Mouse (Mus musculus) bone marrow, adult 2 months (tissue): Measurements from ENCODE around the gene Prune1. TPM values are rescaled to one million over a fixed set of nuclear protein-coding genes. Genes with fewer than 3 reads are reported as not detected.

Experiments
- H3K27ac ChIP-seq: fragments of 200-500 bp; 2 replicates; pipeline ENCODE4 v1.5.1; 2012; ENCODE audit warnings: low read depth, mild to moderate bottlenecking, control low read depth, inconsistent platforms, low read length; ENCODE audit not compliant: control insufficient read depth, poor library complexity, insufficient read depth
- H3K4me1 ChIP-seq: fragments of 200-500 bp; 2 replicates; pipeline ENCODE4 v1.6.1; 2011; ENCODE audit warnings: low read length; ENCODE audit not compliant: control insufficient read depth, insufficient read depth
- H3K4me3 ChIP-seq: fragments of 200-500 bp; replicated peaks from 2 replicates; pipeline ENCODE3; 2011; ENCODE audit warnings: mild to moderate bottlenecking, low read depth, low read length, control low read depth; ENCODE audit not compliant: control insufficient read depth
- CTCF ChIP-seq: fragments of 200-500 bp; IDR thresholded peaks from 2 replicates; pipeline ENCODE4 v1.5.1; 2011; ENCODE audit warnings: low read length, control low read depth; ENCODE audit not compliant: control insufficient read depth, insufficient read depth
- POLR2A ChIP-seq: fragments of 200-500 bp; IDR thresholded peaks from 2 replicates; pipeline ENCODE4 v1.6.1; 2011; ENCODE audit warnings: low read depth, mild to moderate bottlenecking, control low read depth, low read length, borderline replicate concordance; ENCODE audit not compliant: control insufficient read depth
- WGBS: fragments of 180-500 bp; shearing (Covaris S2); methylation state at CpG from one replicate; pipeline ENCODE4 v1.1.7; 2018; 5-methylcytosine and 5-hydroxymethylcytosine counted together
- polyA plus RNA-seq: library from polyadenylated mRNA; stranded (reverse); fragments of >200 nt; gene quantifications from 2 replicates; pipeline ENCODE4 v1.2.4, GENCODE M21; 2011; ENCODE audit warnings: low replicate concordance; ENCODE audit not compliant: missing spikeins, insufficient read depth, insufficient read length

Gene Prune1
- polyA plus RNA-seq, 1 experiment, result 12.4 TPM

GRCm38 (mm10) chr3:95280747-95281146, 1.1 kb downstream of the Prune1 start:
- 3% methylated on average over 8 of the region's 8 CpGs for WGBS
- Histone ChIP-seq H3K4me1 (no peaks in the 10 kb centered on the region; the same call in 1 of the 2 replicates), H3K27ac (peak overlapping the region; percentile 84; the same call in 1 of the 2 replicates)

GRCm38 (mm10) chr3:95277149-95277551, 4.7 kb downstream of the Prune1 start:
- no peak for TF ChIP-seq CTCF
- no peak for TF ChIP-seq POLR2A
- Histone ChIP-seq H3K4me3 (no peak overlapping the region), H3K4me1 (no peaks in the 10 kb centered on the region; the same call in 1 of the 2 replicates), H3K27ac (no peak overlapping the region)
- 56% methylated on average over 1 of the region's 1 CpGs for WGBS

More at GRCm38 (mm10) chr3:95280747-95281146, 1.1 kb downstream of the Prune1 start:
- H3K4me3 ChIP-seq, result peak overlapping the region; percentile 37
- TF ChIP-seq CTCF (no peak), POLR2A (no peak)

GRCm38 (mm10) chr3:95276428-95276934, 5.4 kb downstream of the Prune1 start:
- WGBS, result 34% methylated on average over 5 of the region's 5 CpGs

GRCm38 (mm10) chr3:95275161-95275560, 6.7 kb downstream of the Prune1 start:
- H3K27ac ChIP-seq, result no peak overlapping the region
- H3K4me3 ChIP-seq, result no peak overlapping the region
- 53% methylated on average over 6 of the region's 6 CpGs for WGBS
- no peak for TF ChIP-seq POLR2A
- TF ChIP-seq CTCF, result no peak
- no peaks in the 10 kb centered on the region; the same call in 1 of the 2 replicates for H3K4me1 ChIP-seq

More at GRCm38 (mm10) chr3:95276428-95276934, 5.4 kb downstream of the Prune1 start:
- no peak overlapping the region for H3K4me3 ChIP-seq
- no peaks in the 10 kb centered on the region; the same call in 1 of the 2 replicates for H3K4me1 ChIP-seq
- TF ChIP-seq CTCF (no peak), POLR2A (no peak)
- no peak overlapping the region for H3K27ac ChIP-seq

GRCm38 (mm10) chr3:95274453-95274852, 7.4 kb downstream of the Prune1 start:
- TF ChIP-seq CTCF (0 out of 2 replicates have a peak, but pooled peaks have one; percentile 7), POLR2A (no peak)
- 88% methylated on average over 4 of the region's 4 CpGs for WGBS
- H3K4me3 ChIP-seq, result no peak overlapping the region
- H3K4me1 ChIP-seq, result no peaks in the 10 kb centered on the region; the same call in 1 of the 2 replicates
- no peak overlapping the region for H3K27ac ChIP-seq

GRCm38 (mm10) chr3:95273471-95273870, 8.4 kb downstream of the Prune1 start:
- Histone ChIP-seq H3K4me1 (no peaks in the 10 kb centered on the region; the same call in 1 of the 2 replicates), H3K27ac (no peak overlapping the region), H3K4me3 (no peak overlapping the region)
- TF ChIP-seq CTCF, result no peak
- TF ChIP-seq POLR2A, result no peak
- 86% methylated on average over 5 of the region's 5 CpGs for WGBS

- 91% methylated on average over 12 of the region's 12 CpGs for WGBS
- no peak overlapping the region for H3K4me3 ChIP-seq
- no peak overlapping the region for H3K27ac ChIP-seq
- H3K4me1 ChIP-seq, result no peaks in the 10 kb centered on the region; the same call in 1 of the 2 replicates
- no peak for TF ChIP-seq POLR2A
- TF ChIP-seq CTCF, result no peak
Observed at GRCm38 (mm10) chr3:95270766-95271364, 11.0 kb downstream of the Prune1 start.

GRCm38 (mm10) chr3:95269789-95270188, 12.1 kb downstream of the Prune1 start:
- 93% methylated on average over 5 of the region's 5 CpGs for WGBS
- H3K4me1 ChIP-seq, result no peaks in the 10 kb centered on the region
- TF ChIP-seq POLR2A, result no peak
- no peak for TF ChIP-seq CTCF
- H3K27ac ChIP-seq, result no peak overlapping the region
- no peak overlapping the region for H3K4me3 ChIP-seq

GRCm38 (mm10) chr3:95267855-95268254, 14.0 kb downstream of the Prune1 start:
- no peak overlapping the region for H3K27ac ChIP-seq

More at GRCm38 (mm10) chr3:95267855-95268254, 14.0 kb downstream of the Prune1 start:
- H3K4me1 ChIP-seq, result peaks cover 2% of the 10 kb centered on the region
- H3K4me3 ChIP-seq, result no peak overlapping the region
- TF ChIP-seq POLR2A, result no peak
- no peak for TF ChIP-seq CTCF
